Mouse (Mus musculus): ENCODE results near the gene Nfia.

- TF ChIP-seq POLR2A (IDR thresholded peaks at IDR 0.05; ENCODE audit: insufficient read depth, low read length) (no peak), CTCF (IDR thresholded peaks at IDR 0.05; ENCODE audit: low read depth, low read length) (no peak), EP300 (IDR thresholded peaks at IDR 0.05; ENCODE audit: insufficient read depth, low read depth, low read length) (no peak)
These were observed 181.4 kb downstream of the Nfia start for GRCm38 (mm10) chr4:97953886-97954285.
